In the genomic region with DNA sequence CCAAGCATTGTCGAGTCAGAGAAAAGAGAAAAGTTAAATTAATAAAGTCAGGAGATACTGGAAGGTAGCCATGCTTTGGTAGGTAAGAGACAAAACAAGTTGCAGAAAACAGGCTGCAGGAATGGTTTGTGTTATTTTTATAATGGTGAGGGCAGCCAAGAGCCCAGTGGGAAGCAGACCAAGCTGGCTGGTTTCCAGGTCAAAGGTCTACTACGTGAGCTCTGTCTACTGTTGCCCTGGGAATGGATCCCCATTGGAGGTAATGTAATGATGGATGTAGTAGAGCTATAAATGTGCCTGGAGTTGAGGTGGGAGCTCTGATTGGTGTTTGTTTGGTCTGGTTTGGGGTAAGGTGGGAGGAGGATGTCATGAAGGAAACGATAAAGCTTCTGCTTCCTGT, we compare ENCODE assay signal across 12 mouse cellular contexts. TPM values are rescaled to one million over a fixed set of nuclear protein-coding genes. Genes with fewer than 3 reads are reported as not detected.
DNase-seq lines count a peak whose midpoint lies in the region; ATAC-seq lines count a peak whose summit lies in the region.
"Had no signal": no experiment of that assay in that cellular context is flagged by ENCODE, and none has a peak within 500 bp of the region (broad histone marks: within the 10 kb centered on the region; RNA-seq: fewer than 3 reads in every experiment).

No protein-coding gene starts in this region.

- H3K27ac ChIP-seq in kidney, embryonic 15.5 days: no peak overlapping the region
- H3K27ac ChIP-seq in forebrain, embryonic 12.5 days: no peak overlapping the region
- H3K27ac ChIP-seq in midbrain, embryonic 14.5 days (replicated peaks; ENCODE audit: low read depth, low read length): no peak overlapping the region
- H3K27ac ChIP-seq: neural tube, embryonic 13.5 days had no signal

- whole genome bisulfite sequencing in kidney, embryonic 15.5 days: 30% methylated on average over 3 of the region's 3 CpGs
- WGBS in forebrain, embryonic 12.5 days: 74% methylated on average over 3 of the region's 3 CpGs
- 80% methylated on average over 3 of the region's 3 CpGs for WGBS in midbrain, embryonic 14.5 days

- no peaks in the 10 kb centered on the region for H3K36me3 ChIP-seq in kidney, embryonic 15.5 days
- no peaks in the 10 kb centered on the region for H3K36me3 ChIP-seq in forebrain, embryonic 12.5 days (replicated peaks)
- H3K36me3 ChIP-seq in midbrain, embryonic 14.5 days (ENCODE audit: control insufficient read depth, insufficient read depth, low read length): no peaks in the 10 kb centered on the region
- H3K36me3 ChIP-seq: neural tube, embryonic 13.5 days had no signal

- peak; percentile 70 for DNase-seq in testis, postnatal 10 days (ENCODE audit: low spot score)
- DNase-seq in testis, postnatal 14 days (ENCODE audit: low spot score): no peak
- peak; percentile 54 to 74 for DNase-seq in heart, adult 9 months (ENCODE audit: low spot score in 2 of 2)
- no peak for DNase-seq in spleen, postnatal 4 days (ENCODE audit: low spot score in 2 of 2)
- DNase-seq in midbrain, embryonic 14.5 days: no peak
- DNase-seq: cerebellum, postnatal 25 days; left cerebral cortex, postnatal 4 days; thymus, postnatal 36 days had no signal

- H3K9me3 ChIP-seq in kidney, embryonic 15.5 days (replicated peaks): no peaks in the 10 kb centered on the region
- H3K9me3 ChIP-seq in forebrain, embryonic 12.5 days: no peaks in the 10 kb centered on the region
- no peaks in the 10 kb centered on the region for H3K9me3 ChIP-seq in midbrain, embryonic 14.5 days (ENCODE audit: control insufficient read depth, low read length)
- H3K9me3 ChIP-seq: neural tube, embryonic 13.5 days had no signal

- no peak overlapping the region for H3K4me3 ChIP-seq in kidney, embryonic 15.5 days (replicated peaks)
- H3K4me3 ChIP-seq in forebrain, embryonic 12.5 days (replicated peaks): no peak overlapping the region
- H3K4me3 ChIP-seq in midbrain, embryonic 14.5 days (replicated peaks; ENCODE audit: low read depth, low read length): no peak overlapping the region
- H3K4me3 ChIP-seq: erythroblast, embryonic 14.5 days; neural tube, embryonic 13.5 days had no signal

- no peak overlapping the region for H3K4me2 ChIP-seq in kidney, embryonic 15.5 days
- no peak overlapping the region for H3K4me2 ChIP-seq in forebrain, embryonic 12.5 days
- no peak overlapping the region for H3K4me2 ChIP-seq in midbrain, embryonic 14.5 days (ENCODE audit: low read length)
- H3K4me2 ChIP-seq: neural tube, embryonic 13.5 days had no signal

- peak; percentile 38 for ATAC-seq in kidney, embryonic 15.5 days (replicated peaks; ENCODE audit: low FRiP score)
- ATAC-seq in forebrain, embryonic 12.5 days (ENCODE audit: low FRiP score): no peak
- no peak for ATAC-seq in midbrain, embryonic 14.5 days (ENCODE audit: low FRiP score, low TSS enrichment)

- H3K4me1 ChIP-seq in kidney, embryonic 15.5 days: peaks cover 5% of the 10 kb centered on the region; the same call in 1 of the 2 replicates
- no peaks in the 10 kb centered on the region for H3K4me1 ChIP-seq in forebrain, embryonic 12.5 days
- H3K4me1 ChIP-seq in midbrain, embryonic 14.5 days (ENCODE audit: control insufficient read depth, insufficient read depth, low read length): no peaks in the 10 kb centered on the region
- H3K4me1 ChIP-seq: neural tube, embryonic 13.5 days had no signal

- H3K9ac ChIP-seq in kidney, embryonic 15.5 days: no peak overlapping the region
- no peak overlapping the region for H3K9ac ChIP-seq in forebrain, embryonic 12.5 days
- no peak overlapping the region for H3K9ac ChIP-seq in midbrain, embryonic 14.5 days (replicated peaks; ENCODE audit: low read length)
- H3K9ac ChIP-seq: neural tube, embryonic 13.5 days had no signal

- H3K27me3 ChIP-seq in kidney, embryonic 15.5 days: no peaks in the 10 kb centered on the region
- no peaks in the 10 kb centered on the region; the same call in 1 of the 2 replicates for H3K27me3 ChIP-seq in forebrain, embryonic 12.5 days
- no peaks in the 10 kb centered on the region for H3K27me3 ChIP-seq in midbrain, embryonic 14.5 days (ENCODE audit: control insufficient read depth, insufficient read depth, low read length)
- H3K27me3 ChIP-seq: neural tube, embryonic 13.5 days had no signal

RNA-seq across cellular contexts. Expression of gene Oscar, which starts 6.9 kb away (rescaled TPM):
- 0.59 TPM in 1 of 2 replicates, not detected in the other for polyA plus RNA-seq in kidney, embryonic 15.5 days (2015; fragmentation: Nextera tagmentation; extraction: Ambion mirVana)
- 0.18 and 0.38 TPM in 2 replicates for polyA plus RNA-seq in forebrain, embryonic 12.5 days (2016; fragmentation: Nextera tagmentation; extraction: Ambion mirVana)
- polyA plus RNA-seq in midbrain, embryonic 14.5 days (2014; fragmentation: Nextera tagmentation; extraction: Ambion mirVana): 0.26 and 0.63 TPM in 2 replicates
- polyA plus RNA-seq: erythroblast, embryonic 14.5 days had no signal

RNA-seq across cellular contexts. Expression of gene Ndufa3, which starts 8.1 kb away (rescaled TPM):
- polyA plus RNA-seq in kidney, embryonic 15.5 days (2015; fragmentation: Nextera tagmentation; extraction: Ambion mirVana): 500 and 505 TPM in 2 replicates
- polyA plus RNA-seq in forebrain, embryonic 12.5 days (2016; fragmentation: Nextera tagmentation; extraction: Ambion mirVana): 304 and 322 TPM in 2 replicates
- 432 and 586 TPM in 2 replicates for polyA plus RNA-seq in midbrain, embryonic 14.5 days (2014; fragmentation: Nextera tagmentation; extraction: Ambion mirVana)

RNA-seq across cellular contexts. Expression of gene Tfpt, which starts 20.6 kb away (rescaled TPM):
- polyA plus RNA-seq in kidney, embryonic 15.5 days (2015; fragmentation: Nextera tagmentation; extraction: Ambion mirVana): 22.6 and 23.9 TPM in 2 replicates
- polyA plus RNA-seq in forebrain, embryonic 12.5 days (2016; fragmentation: Nextera tagmentation; extraction: Ambion mirVana): 32.0 and 34.4 TPM in 2 replicates
- 30.4 and 38.5 TPM in 2 replicates for polyA plus RNA-seq in midbrain, embryonic 14.5 days (2014; fragmentation: Nextera tagmentation; extraction: Ambion mirVana)

RNA-seq across cellular contexts. Expression of gene Prpf31, which starts 20.7 kb away (rescaled TPM):
- polyA plus RNA-seq in kidney, embryonic 15.5 days (2015; fragmentation: Nextera tagmentation; extraction: Ambion mirVana): 110 and 116 TPM in 2 replicates
- polyA plus RNA-seq in forebrain, embryonic 12.5 days (2016; fragmentation: Nextera tagmentation; extraction: Ambion mirVana): 140 and 149 TPM in 2 replicates
- 71.0 and 82.7 TPM in 2 replicates for polyA plus RNA-seq in midbrain, embryonic 14.5 days (2014; fragmentation: Nextera tagmentation; extraction: Ambion mirVana)

RNA-seq across cellular contexts. Expression of gene Cnot3, which starts 36.0 kb away (rescaled TPM):
- 60.6 and 66.5 TPM in 2 replicates for polyA plus RNA-seq in kidney, embryonic 15.5 days (2015; fragmentation: Nextera tagmentation; extraction: Ambion mirVana)
- polyA plus RNA-seq in forebrain, embryonic 12.5 days (2016; fragmentation: Nextera tagmentation; extraction: Ambion mirVana): 62.6 and 71.7 TPM in 2 replicates
- 36.6 and 51.2 TPM in 2 replicates for polyA plus RNA-seq in midbrain, embryonic 14.5 days (2014; fragmentation: Nextera tagmentation; extraction: Ambion mirVana)

Comparison
In these comparisons a context has a peak if more than half of its experiments do, and no peak if none do; other contexts are left out.
1. DNase-seq: peak in testis, postnatal 10 days (single experiment) and heart, adult 9 months (2 of 2); none in testis, postnatal 14 days (single experiment), spleen, postnatal 4 days (0 of 2) and midbrain, embryonic 14.5 days (single experiment).